Mouse (Mus musculus): ENCODE results near the gene 4933402N03Rik. TPM values are rescaled to one million over a fixed set of nuclear protein-coding genes. Genes with fewer than 3 reads are reported as not detected.

4933402N03Rik gene
- polyA plus RNA-seq, 1 experiment from 2014 or later, result not detected

- Histone ChIP-seq H3K9ac (ENCODE audit: low read depth, low read length) (no peak overlapping the region), H3K4me3 (replicated peaks; ENCODE audit: low read depth, low read length) (no peak overlapping the region), H3K27ac (no peak overlapping the region), H3K36me3 (ENCODE audit: insufficient read depth, low read length) (no peaks in the 10 kb centered on the region), H3K4me2 (ENCODE audit: low read length) (no peak overlapping the region), H3K9me3 (replicated peaks; ENCODE audit: low read length) (no peaks in the 10 kb centered on the region), H3K27me3 (ENCODE audit: insufficient read depth, low read length) (no peaks in the 10 kb centered on the region), H3K4me1 (replicated peaks; ENCODE audit: insufficient read depth, low read length) (no peaks in the 10 kb centered on the region)
- ATAC-seq (replicated peaks; ENCODE audit: low FRiP score, low read depth), result no peak
- DNase-seq (ENCODE audit: low spot score), result no peak
- 85% methylated on average over 3 of the region's 3 CpGs for WGBS
- TF ChIP-seq CTCF (IDR thresholded peaks at IDR 0.05; ENCODE audit: low read depth), result no peak
Observed at GRCm38 (mm10) chr7:131167771-131168170, 21.7 kb upstream of the 4933402N03Rik start.

- no peaks in the 10 kb centered on the region for H3K36me3 ChIP-seq (ENCODE audit: insufficient read depth, low read length)
Observed at GRCm38 (mm10) chr7:131162251-131162650, 16.1 kb upstream of the 4933402N03Rik start.

GRCm38 (mm10) chr7:131153044-131153443 lies 6.9 kb upstream of the 4933402N03Rik start:
- Histone ChIP-seq H3K4me1 (replicated peaks; ENCODE audit: insufficient read depth, low read length) (no peaks in the 10 kb centered on the region), H3K4me3 (replicated peaks; ENCODE audit: low read depth, low read length) (no peak overlapping the region), H3K27me3 (ENCODE audit: insufficient read depth, low read length) (no peaks in the 10 kb centered on the region), H3K4me2 (ENCODE audit: low read length) (no peak overlapping the region), H3K9ac (ENCODE audit: low read depth, low read length) (no peak overlapping the region), H3K27ac (no peak overlapping the region), H3K36me3 (ENCODE audit: insufficient read depth, low read length) (no peaks in the 10 kb centered on the region), H3K9me3 (replicated peaks; ENCODE audit: low read length) (no peaks in the 10 kb centered on the region)
- no peak for TF ChIP-seq CTCF (IDR thresholded peaks at IDR 0.05; ENCODE audit: low read depth)
- WGBS, result 65% methylated on average over 5 of the region's 5 CpGs
- ATAC-seq (replicated peaks; ENCODE audit: low FRiP score, low read depth), result no peak
- no peak for DNase-seq (ENCODE audit: low spot score)

More at GRCm38 (mm10) chr7:131162251-131162650, 16.1 kb upstream of the 4933402N03Rik start:
- Histone ChIP-seq H3K4me1 (replicated peaks; ENCODE audit: insufficient read depth, low read length) (no peaks in the 10 kb centered on the region), H3K9me3 (replicated peaks; ENCODE audit: low read length) (no peaks in the 10 kb centered on the region), H3K27me3 (ENCODE audit: insufficient read depth, low read length) (no peaks in the 10 kb centered on the region), H3K4me2 (ENCODE audit: low read length) (no peak overlapping the region), H3K27ac (no peak overlapping the region), H3K9ac (ENCODE audit: low read depth, low read length) (no peak overlapping the region), H3K4me3 (replicated peaks; ENCODE audit: low read depth, low read length) (no peak overlapping the region)
- ATAC-seq (replicated peaks; ENCODE audit: low FRiP score, low read depth), result no peak
- DNase-seq (ENCODE audit: low spot score), result no peak
- no peak for TF ChIP-seq CTCF (IDR thresholded peaks at IDR 0.05; ENCODE audit: low read depth)
- WGBS, result 66% methylated on average over 7 of the region's 7 CpGs

GRCm38 (mm10) chr7:131150179-131150578 lies 4.1 kb upstream of the 4933402N03Rik start:
- no peak overlapping the region for H3K9ac ChIP-seq (ENCODE audit: low read depth, low read length)
- DNase-seq (ENCODE audit: low spot score) (no peak), ATAC-seq (replicated peaks; ENCODE audit: low FRiP score, low read depth) (no peak)
- no peaks in the 10 kb centered on the region for H3K9me3 ChIP-seq (replicated peaks; ENCODE audit: low read length)
- no peak overlapping the region for H3K27ac ChIP-seq
- no peaks in the 10 kb centered on the region for H3K4me1 ChIP-seq (replicated peaks; ENCODE audit: insufficient read depth, low read length)
- TF ChIP-seq CTCF (IDR thresholded peaks at IDR 0.05; ENCODE audit: low read depth), result no peak
- no peak overlapping the region for H3K4me2 ChIP-seq (ENCODE audit: low read length)
- H3K27me3 ChIP-seq (ENCODE audit: insufficient read depth, low read length), result no peaks in the 10 kb centered on the region
- no peak overlapping the region for H3K4me3 ChIP-seq (replicated peaks; ENCODE audit: low read depth, low read length)
- WGBS, result 80% methylated on average over 3 of the region's 3 CpGs
- H3K36me3 ChIP-seq (ENCODE audit: insufficient read depth, low read length), result no peaks in the 10 kb centered on the region

GRCm38 (mm10) chr7:131133181-131133580 lies 12.9 kb downstream of the 4933402N03Rik start:
- WGBS, result 82% methylated on average over 3 of the region's 3 CpGs
- no peak for ATAC-seq (replicated peaks; ENCODE audit: low FRiP score, low read depth)
- H3K4me3 ChIP-seq (replicated peaks; ENCODE audit: low read depth, low read length), result no peak overlapping the region
- H3K4me2 ChIP-seq (ENCODE audit: low read length), result no peak overlapping the region
- H3K9ac ChIP-seq (ENCODE audit: low read depth, low read length), result no peak overlapping the region
- no peak overlapping the region for H3K27ac ChIP-seq
- no peak for TF ChIP-seq CTCF (IDR thresholded peaks at IDR 0.05; ENCODE audit: low read depth)
- no peaks in the 10 kb centered on the region for H3K27me3 ChIP-seq (ENCODE audit: insufficient read depth, low read length)
- no peaks in the 10 kb centered on the region for H3K36me3 ChIP-seq (ENCODE audit: insufficient read depth, low read length)
- no peaks in the 10 kb centered on the region for H3K9me3 ChIP-seq (replicated peaks; ENCODE audit: low read length)
- no peak for DNase-seq (ENCODE audit: low spot score)
- no peaks in the 10 kb centered on the region for H3K4me1 ChIP-seq (replicated peaks; ENCODE audit: insufficient read depth, low read length)

GRCm38 (mm10) chr7:131130021-131130420 lies 16.1 kb downstream of the 4933402N03Rik start:
- Histone ChIP-seq H3K27me3 (ENCODE audit: insufficient read depth, low read length) (no peaks in the 10 kb centered on the region), H3K4me3 (replicated peaks; ENCODE audit: low read depth, low read length) (no peak overlapping the region), H3K9ac (ENCODE audit: low read depth, low read length) (no peak overlapping the region), H3K4me1 (replicated peaks; ENCODE audit: insufficient read depth, low read length) (no peaks in the 10 kb centered on the region), H3K4me2 (ENCODE audit: low read length) (no peak overlapping the region), H3K9me3 (replicated peaks; ENCODE audit: low read length) (no peaks in the 10 kb centered on the region), H3K27ac (no peak overlapping the region), H3K36me3 (ENCODE audit: insufficient read depth, low read length) (no peaks in the 10 kb centered on the region)
- TF ChIP-seq CTCF (IDR thresholded peaks at IDR 0.05; ENCODE audit: low read depth), result no peak
- WGBS, result 78% methylated on average over 12 of the region's 12 CpGs
- DNase-seq (ENCODE audit: low spot score), result no peak
- ATAC-seq (replicated peaks; ENCODE audit: low FRiP score, low read depth), result no peak

- peak; percentile 29; the same call in 1 of the 2 replicates for TF ChIP-seq CTCF (IDR thresholded peaks at IDR 0.05; ENCODE audit: low read depth)
- no peaks in the 10 kb centered on the region for H3K36me3 ChIP-seq (ENCODE audit: insufficient read depth, low read length)
- no peak overlapping the region for H3K27ac ChIP-seq
- no peaks in the 10 kb centered on the region for H3K27me3 ChIP-seq (ENCODE audit: insufficient read depth, low read length)
- H3K4me3 ChIP-seq (replicated peaks; ENCODE audit: low read depth, low read length), result no peak overlapping the region
- DNase-seq (ENCODE audit: low spot score), result no peak
- no peaks in the 10 kb centered on the region for H3K4me1 ChIP-seq (replicated peaks; ENCODE audit: insufficient read depth, low read length)
- no peak overlapping the region for H3K4me2 ChIP-seq (ENCODE audit: low read length)
- H3K9me3 ChIP-seq (replicated peaks; ENCODE audit: low read length), result no peaks in the 10 kb centered on the region
- WGBS, result 82% methylated on average over 2 of the region's 2 CpGs
- ATAC-seq (replicated peaks; ENCODE audit: low FRiP score, low read depth), result no peak
- no peak overlapping the region for H3K9ac ChIP-seq (ENCODE audit: low read depth, low read length)
Observed at GRCm38 (mm10) chr7:131122210-131122807, 23.8 kb downstream of the 4933402N03Rik start.
